Mouse (Mus musculus): ENCODE data around the gene Lin7c. TPM values are rescaled to one million over a fixed set of nuclear protein-coding genes. Genes with fewer than 3 reads are reported as not detected.

Gene Lin7c
- polyA plus RNA-seq, 1 experiment from 2014 or later, result 53.1 TPM

DNA sequence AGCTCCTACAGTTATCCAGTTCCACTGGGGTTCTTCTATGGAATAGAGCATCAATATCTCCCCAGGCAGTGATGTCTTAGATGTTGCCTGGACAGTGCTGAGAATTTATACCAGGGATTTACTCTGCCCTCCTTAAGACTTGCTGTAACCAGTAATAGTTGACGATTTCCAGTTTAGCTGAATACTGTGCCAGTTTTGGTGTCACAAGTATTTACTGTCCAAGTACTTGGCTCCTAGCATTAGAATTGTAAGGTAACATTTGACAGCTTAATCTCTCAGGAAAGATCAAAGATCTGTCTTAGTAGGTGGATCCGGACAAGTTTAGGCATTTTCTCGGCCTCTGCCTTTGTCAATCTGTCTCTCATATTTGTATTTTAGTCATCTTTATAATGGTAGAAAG, 32.4 kb downstream of the Lin7c start:
- 96% methylated on average over 3 of the region's 3 CpGs for WGBS (ENCODE audit: missing documents)
- no peaks in the 10 kb centered on the region for H3K36me3 ChIP-seq (ENCODE audit: inconsistent target)
- H3K27ac ChIP-seq, result no peak overlapping the region
- no peak overlapping the region for H3K4me3 ChIP-seq (ENCODE audit: inconsistent target)
- no peaks in the 10 kb centered on the region for H3K79me2 ChIP-seq (ENCODE audit: inconsistent target)

DNA sequence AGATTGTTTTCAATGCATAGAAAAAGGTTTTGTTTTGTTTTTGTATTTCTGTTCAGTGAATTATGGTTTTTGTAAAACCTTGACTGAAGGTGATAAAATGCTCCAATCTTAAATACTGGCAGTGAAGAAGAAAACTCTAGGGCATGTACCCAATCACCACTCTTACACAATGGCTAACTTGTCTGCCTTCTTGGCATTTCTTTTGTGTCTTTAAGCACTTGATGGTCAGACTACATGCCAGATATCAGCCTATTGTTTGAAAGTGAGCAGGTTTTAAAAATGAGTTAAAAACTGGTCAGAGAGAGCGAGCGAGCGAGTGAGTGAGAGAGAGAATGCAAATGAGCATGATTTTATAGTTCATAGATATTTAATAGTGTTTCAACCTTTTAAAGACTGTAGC, 33.3 kb downstream of the Lin7c start:
- H3K79me2 ChIP-seq (ENCODE audit: inconsistent target), result no peaks in the 10 kb centered on the region
- WGBS (ENCODE audit: missing documents), result 96% methylated on average over 3 of the region's 3 CpGs
- H3K27ac ChIP-seq, result no peak overlapping the region
- no peak overlapping the region for H3K4me3 ChIP-seq (ENCODE audit: inconsistent target)
- H3K36me3 ChIP-seq (ENCODE audit: inconsistent target), result no peaks in the 10 kb centered on the region

DNA sequence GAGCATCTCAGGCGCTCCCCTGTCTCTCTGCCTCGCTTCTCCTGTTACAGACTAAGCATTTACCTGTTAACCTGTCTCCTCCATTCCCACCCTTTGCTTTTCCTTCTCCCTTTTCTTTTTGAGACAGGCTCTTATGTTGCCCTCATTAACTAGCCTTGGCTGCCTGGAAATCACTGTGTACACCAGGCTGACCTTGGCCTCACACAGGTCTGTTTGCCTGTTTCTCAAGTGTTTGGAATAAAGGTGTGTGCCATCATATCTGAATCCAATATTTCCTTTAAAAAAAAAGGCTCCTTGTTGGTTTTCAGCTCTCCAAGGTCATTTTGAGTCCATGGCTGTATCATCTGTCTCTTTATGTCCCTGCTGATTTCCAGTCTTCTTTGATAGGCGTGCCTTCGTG, 36.3 kb downstream of the Lin7c start:
- H3K79me2 ChIP-seq (ENCODE audit: inconsistent target), result no peaks in the 10 kb centered on the region
- no peaks in the 10 kb centered on the region for H3K36me3 ChIP-seq (ENCODE audit: inconsistent target)
- H3K4me3 ChIP-seq (ENCODE audit: inconsistent target), result no peak overlapping the region
- H3K27ac ChIP-seq, result no peak overlapping the region
- 88% methylated on average over 4 of the region's 4 CpGs for WGBS (ENCODE audit: missing documents)

DNA sequence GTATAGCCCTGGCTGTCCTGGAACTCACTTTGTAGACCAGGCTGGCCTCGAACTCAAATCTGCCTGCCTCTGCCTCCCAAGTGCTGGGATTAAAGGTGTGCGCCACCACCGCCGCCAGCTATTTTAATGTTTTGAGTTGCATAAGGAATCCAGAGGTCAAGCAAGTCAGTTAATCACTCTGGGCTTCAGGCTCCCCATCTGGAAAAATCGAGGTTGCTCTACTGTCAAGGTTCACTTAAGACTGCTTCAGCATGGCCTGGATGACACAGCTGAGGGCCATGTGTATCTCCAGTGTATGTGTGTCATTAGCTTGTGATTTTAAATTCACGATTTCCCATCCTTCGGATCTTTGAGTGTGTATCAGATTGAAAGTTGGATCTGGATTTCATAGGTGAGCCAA, 36.8 kb downstream of the Lin7c start:
- H3K4me3 ChIP-seq (ENCODE audit: inconsistent target), result no peak overlapping the region
- no peak overlapping the region for H3K27ac ChIP-seq
- 91% methylated on average over 6 of the region's 7 CpGs for WGBS (ENCODE audit: missing documents)
- H3K79me2 ChIP-seq (ENCODE audit: inconsistent target), result no peaks in the 10 kb centered on the region
- no peaks in the 10 kb centered on the region for H3K36me3 ChIP-seq (ENCODE audit: inconsistent target)

DNA sequence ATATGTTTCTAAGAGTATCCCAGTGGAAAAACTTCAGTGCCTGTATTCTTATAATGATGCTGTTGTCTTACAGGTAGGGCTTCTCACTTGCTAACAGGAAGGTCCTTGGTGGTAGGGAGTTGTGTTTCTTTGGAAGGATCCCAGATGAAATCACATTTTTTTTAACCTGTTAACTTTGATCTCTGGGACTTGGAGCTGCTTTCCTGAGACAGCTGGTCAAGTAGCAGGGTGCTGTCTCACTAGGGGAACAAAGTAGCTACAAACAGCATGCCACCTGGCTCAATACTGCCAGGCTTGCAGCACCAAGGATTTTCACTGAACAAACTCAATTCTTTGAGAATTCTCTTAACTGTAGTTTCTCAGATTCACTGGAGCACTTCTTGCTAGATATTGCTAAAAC, 37.2 kb downstream of the Lin7c start:
- Histone ChIP-seq H3K27ac (no peak overlapping the region), H3K36me3 (ENCODE audit: inconsistent target) (no peaks in the 10 kb centered on the region), H3K79me2 (ENCODE audit: inconsistent target) (no peaks in the 10 kb centered on the region), H3K4me3 (ENCODE audit: inconsistent target) (no peak overlapping the region)

DNA sequence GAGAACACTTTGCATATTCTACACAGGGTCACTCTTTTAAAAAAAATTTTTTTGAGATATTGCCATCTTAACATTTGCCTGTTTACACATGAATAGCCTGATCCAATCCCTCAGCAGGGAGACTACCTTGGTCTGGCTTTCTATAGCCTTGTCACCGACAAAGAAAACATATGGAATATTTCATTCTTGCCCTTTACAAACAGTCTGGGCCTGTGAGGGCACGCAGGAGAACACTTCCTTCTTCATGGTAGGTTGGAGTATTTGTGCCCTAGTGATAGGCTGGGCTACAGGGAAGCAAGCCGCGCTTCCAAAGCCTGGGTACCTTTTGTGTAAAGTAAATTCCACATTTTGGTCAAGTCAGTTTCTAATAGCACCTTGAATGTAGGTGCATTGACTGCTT, 38.1 kb downstream of the Lin7c start:
- 97% methylated on average over 4 of the region's 4 CpGs for WGBS (ENCODE audit: missing documents)
- no peak overlapping the region for H3K4me3 ChIP-seq (ENCODE audit: inconsistent target)
- H3K27ac ChIP-seq, result no peak overlapping the region
- no peaks in the 10 kb centered on the region for H3K79me2 ChIP-seq (ENCODE audit: inconsistent target)
- H3K36me3 ChIP-seq (ENCODE audit: inconsistent target), result no peaks in the 10 kb centered on the region

DNA sequence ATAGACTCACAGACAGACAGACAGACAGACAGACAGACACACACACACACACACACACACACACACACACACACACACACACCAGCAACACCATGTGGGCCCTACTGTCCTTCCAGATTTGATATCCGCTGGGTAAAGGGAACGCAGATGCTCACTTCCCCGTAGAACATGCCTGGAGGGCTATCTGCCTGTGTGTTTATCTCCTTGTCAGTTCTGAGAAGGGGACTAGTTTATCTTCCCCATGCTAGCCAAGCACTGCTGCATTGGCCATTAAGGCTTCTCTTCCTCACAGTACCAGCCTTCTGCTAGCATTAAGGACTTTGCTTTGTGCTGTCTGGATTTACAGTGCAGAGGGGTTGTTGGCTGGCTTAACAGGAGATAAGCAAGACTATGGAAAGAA, 38.6 kb downstream of the Lin7c start:
- 97% methylated on average over 3 of the region's 3 CpGs for WGBS (ENCODE audit: missing documents)
- H3K36me3 ChIP-seq (ENCODE audit: inconsistent target), result no peaks in the 10 kb centered on the region
- H3K4me3 ChIP-seq (ENCODE audit: inconsistent target), result no peak overlapping the region
- no peaks in the 10 kb centered on the region for H3K79me2 ChIP-seq (ENCODE audit: inconsistent target)
- H3K27ac ChIP-seq, result no peak overlapping the region

DNA sequence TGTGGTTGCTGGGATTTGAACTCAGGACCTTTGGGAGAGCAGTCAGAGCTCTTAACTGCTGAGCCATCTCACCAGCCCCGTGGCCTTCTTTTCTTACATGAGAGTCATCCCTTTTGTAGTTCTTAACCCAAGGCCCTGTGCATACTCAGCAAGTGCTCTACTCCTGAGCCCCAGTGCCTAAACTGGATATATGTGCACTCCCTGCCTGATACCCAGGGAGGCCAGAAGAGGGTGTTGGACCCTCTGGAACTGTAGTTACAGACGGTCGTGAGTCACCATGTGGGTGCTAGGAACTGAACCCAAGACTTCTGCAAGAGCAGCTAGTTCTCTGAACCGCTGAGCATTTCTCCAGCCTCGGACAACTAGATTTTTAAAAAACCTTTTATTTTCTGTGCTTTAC, 39.7 kb downstream of the Lin7c start:
- Histone ChIP-seq H3K4me3 (ENCODE audit: inconsistent target) (no peak overlapping the region), H3K27ac (no peak overlapping the region), H3K36me3 (ENCODE audit: inconsistent target) (no peaks in the 10 kb centered on the region), H3K79me2 (ENCODE audit: inconsistent target) (no peaks in the 10 kb centered on the region)
- WGBS (ENCODE audit: missing documents), result 92% methylated on average over 5 of the region's 5 CpGs

DNA sequence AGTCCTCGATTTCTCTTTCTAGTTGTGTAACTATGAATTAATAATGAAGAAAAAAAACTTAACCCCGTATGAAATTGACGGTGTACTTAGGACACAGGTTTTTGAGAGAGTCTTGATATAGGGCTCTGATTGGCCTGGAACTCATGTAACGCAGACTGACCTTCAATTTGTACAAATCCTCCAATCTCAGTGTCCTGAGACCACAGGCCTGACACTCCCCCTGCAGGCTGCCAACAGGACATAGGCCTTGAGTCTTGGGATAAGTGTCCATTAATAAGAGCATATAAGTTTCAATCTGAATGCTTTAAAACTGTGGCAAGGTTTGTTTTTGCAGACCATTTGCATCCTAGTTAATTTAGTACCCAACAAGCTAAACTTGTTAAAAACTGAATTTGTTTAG, 40.1 kb downstream of the Lin7c start:
- Histone ChIP-seq H3K27ac (no peak overlapping the region), H3K36me3 (ENCODE audit: inconsistent target) (no peaks in the 10 kb centered on the region), H3K79me2 (ENCODE audit: inconsistent target) (no peaks in the 10 kb centered on the region), H3K4me3 (ENCODE audit: inconsistent target) (no peak overlapping the region)
- 100% methylated on average over 4 of the region's 4 CpGs for WGBS (ENCODE audit: missing documents)

DNA sequence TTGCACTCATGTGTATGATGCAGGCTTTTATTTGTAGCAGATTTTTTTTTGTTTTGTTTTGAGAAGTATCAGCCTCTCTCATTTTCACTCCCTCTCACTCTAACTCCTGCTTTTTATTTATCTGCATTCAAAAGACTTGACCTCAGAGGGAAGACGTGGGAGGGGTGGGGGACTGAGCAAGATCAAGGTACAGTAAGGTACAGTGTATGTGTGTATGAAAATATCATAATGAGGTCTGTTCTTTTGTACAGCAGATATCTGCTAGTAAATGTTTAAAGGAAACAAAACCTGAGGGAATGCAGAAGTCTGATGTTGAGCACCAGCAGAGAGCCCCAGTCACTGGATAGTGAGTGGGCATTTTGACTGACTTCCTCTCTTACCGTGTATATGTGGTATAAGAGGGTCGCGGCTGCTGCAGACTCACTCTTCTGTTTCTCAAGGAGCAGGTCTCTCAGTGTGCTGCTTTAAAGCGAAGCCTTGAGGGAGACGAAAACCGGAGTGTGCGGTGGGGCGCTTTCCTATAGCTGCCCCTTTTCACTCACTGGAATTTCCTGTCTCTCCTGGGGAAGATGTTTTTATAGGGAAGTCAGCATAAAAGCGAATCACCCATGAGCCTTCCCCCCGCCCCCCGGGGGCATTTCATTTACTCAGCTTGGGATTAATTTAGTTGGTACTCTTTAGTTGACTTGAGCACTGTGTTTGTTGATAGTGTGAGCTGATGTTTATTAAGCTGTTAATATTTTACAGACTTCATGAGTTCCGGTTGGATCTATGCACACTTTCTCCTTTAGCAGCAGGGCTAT, 41.5 kb downstream of the Lin7c start:
- no peak overlapping the region for H3K27ac ChIP-seq
- H3K79me2 ChIP-seq (ENCODE audit: inconsistent target), result no peaks in the 10 kb centered on the region
- H3K36me3 ChIP-seq (ENCODE audit: inconsistent target), result no peaks in the 10 kb centered on the region
- H3K4me3 ChIP-seq (ENCODE audit: inconsistent target), result no peak overlapping the region
- WGBS (ENCODE audit: missing documents), result 10% methylated on average over 13 of the region's 13 CpGs

DNA sequence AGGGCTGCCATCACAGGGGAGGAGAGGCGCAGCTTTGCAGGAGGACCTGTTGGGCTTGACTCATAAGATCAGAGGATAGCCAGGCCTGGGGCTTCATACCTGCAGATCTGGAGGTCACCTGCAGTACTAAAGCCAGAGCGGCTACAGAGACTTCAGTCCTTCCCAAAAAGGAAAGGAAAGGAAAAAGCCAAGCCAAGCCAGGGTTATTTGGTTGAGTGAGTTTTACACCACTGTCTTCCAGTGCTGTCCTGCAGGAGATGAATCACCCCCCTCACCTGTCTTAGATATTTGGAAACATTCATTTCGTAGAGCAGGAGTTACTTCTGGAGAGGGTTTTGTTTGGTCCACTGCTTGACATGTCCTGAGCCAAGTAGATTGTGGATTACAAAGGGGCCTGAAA, 42.5 kb downstream of the Lin7c start:
- Histone ChIP-seq H3K4me3 (ENCODE audit: inconsistent target) (no peak overlapping the region), H3K36me3 (ENCODE audit: inconsistent target) (no peaks in the 10 kb centered on the region), H3K79me2 (ENCODE audit: inconsistent target) (no peaks in the 10 kb centered on the region), H3K27ac (no peak overlapping the region)
- 90% methylated on average over 3 of the region's 3 CpGs for WGBS (ENCODE audit: missing documents)

DNA sequence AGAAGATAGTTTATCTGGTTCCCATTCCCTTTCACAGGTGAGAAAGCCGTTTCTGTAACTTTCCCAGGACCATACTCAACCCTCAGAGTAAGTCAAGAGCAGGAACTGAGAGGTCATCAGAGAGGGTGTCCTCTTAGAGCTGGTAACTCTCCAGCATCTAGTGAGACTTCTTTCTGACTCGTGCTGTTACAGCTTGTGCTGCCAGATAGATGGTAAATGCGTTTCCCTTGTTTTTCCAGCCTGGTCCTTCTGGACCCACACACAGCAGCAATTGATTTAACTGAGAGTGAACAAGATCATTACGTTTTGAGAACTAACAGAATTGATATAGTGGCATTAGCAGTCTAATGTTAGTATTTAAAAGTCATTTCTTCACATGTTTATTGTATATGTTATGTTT, 43.4 kb downstream of the Lin7c start:
- H3K27ac ChIP-seq, result no peak overlapping the region
- H3K36me3 ChIP-seq (ENCODE audit: inconsistent target), result no peaks in the 10 kb centered on the region
- H3K4me3 ChIP-seq (ENCODE audit: inconsistent target), result no peak overlapping the region
- 90% methylated on average over 4 of the region's 4 CpGs for WGBS (ENCODE audit: missing documents)
- H3K79me2 ChIP-seq (ENCODE audit: inconsistent target), result no peaks in the 10 kb centered on the region

DNA sequence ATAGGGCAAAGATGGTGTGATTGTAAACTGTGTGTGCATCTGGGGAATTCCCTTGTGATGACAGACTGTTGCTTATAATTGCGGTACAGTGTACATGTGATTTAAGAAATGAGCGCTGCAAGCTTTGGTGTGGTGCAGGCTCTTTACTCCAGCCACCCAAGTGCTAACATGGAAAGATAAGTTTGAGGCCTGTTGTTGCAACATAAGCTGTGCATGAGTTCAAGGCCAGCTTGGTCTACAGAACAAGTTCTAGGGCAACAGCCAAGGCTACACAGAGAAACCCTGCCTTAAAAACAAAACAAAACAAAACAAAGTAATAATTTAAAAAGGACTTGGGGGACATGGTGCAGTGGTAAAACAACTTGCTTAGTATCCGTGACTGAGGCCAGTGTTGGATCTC, 44.5 kb downstream of the Lin7c start:
- no peaks in the 10 kb centered on the region for H3K79me2 ChIP-seq (ENCODE audit: inconsistent target)
- H3K4me3 ChIP-seq (ENCODE audit: inconsistent target), result no peak overlapping the region
- 97% methylated on average over 3 of the region's 3 CpGs for WGBS (ENCODE audit: missing documents)
- H3K27ac ChIP-seq, result no peak overlapping the region
- H3K36me3 ChIP-seq (ENCODE audit: inconsistent target), result no peaks in the 10 kb centered on the region

DNA sequence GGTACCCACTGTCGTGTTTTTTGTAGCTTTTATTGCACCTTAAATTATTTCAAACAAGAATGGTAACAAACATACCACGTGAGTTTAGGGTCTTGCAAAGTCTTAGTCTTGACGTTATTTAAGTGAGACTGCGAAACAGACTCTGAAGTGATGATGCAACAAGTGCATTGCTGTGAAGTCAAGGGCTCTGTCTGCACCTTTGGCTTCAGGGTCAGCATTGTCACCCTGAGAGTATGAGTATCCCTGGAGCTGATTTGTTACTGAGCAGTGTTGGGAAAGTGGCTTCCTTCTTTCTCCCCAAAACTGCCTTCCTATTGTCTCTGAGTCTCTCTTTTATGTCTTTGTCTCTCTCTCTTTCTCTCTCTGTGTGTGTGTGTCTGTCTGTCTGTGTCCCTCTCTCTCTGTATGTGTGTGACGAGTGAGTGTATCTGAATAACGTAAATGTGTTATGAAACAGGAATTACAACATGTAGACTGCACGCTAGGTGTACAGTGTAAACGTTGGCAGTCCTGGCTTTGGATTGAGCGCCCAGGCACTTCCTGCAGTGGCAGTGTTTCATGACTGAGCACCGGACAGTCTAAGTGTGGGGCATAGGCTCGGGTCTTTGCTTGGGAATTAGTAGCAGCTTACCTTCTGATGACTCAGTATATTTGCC, 45.2 kb downstream of the Lin7c start:
- no peak overlapping the region for H3K27ac ChIP-seq
- H3K36me3 ChIP-seq (ENCODE audit: inconsistent target), result no peaks in the 10 kb centered on the region
- no peak overlapping the region for H3K4me3 ChIP-seq (ENCODE audit: inconsistent target)
- H3K79me2 ChIP-seq (ENCODE audit: inconsistent target), result no peaks in the 10 kb centered on the region
- 75% methylated on average over 11 of the region's 11 CpGs for WGBS (ENCODE audit: missing documents)

DNA sequence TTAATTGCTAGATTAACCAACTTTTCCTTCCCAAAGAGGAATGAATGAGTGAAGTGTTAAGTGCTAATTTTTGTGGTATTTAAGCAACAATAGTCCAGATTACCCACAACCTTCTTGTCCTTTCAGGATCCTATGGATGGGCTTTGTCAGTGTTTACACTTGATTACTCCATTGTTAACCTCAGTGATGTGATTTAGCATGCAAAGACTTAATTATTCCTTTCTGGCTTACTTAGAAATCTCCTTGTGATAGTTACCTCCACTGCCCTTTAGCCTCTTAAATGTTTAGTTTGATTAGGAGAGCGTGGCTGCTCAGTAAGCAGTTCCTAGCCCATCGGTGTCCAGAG, 45.7 kb downstream of the Lin7c start:
- WGBS (ENCODE audit: missing documents), result 86% methylated on average over 2 of the region's 2 CpGs
- H3K27ac ChIP-seq, result no peak overlapping the region

DNA sequence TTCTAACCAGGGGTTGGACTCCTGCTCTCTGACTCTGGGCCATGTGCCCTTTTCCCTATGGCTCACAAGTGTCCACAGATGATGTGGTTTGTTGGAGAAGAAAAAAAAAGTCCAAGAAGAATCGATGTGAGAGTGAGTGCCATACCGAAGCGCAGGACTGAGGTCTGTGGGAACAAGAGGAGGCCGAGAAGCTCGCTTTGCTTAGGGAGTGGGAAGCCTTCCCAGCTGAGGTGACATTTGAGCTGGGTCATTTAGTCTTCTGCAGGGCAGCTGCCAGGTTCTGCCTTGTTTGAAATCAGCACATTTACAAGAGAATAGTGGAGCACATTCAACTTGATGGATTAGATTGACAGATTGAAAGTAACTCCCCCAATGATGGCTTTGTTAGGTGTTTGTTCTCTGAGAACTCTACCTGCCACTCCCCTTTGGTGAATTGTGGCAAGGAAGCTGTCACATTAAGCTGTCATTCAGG, 51.4 kb downstream of the Lin7c start:
- Histone ChIP-seq H3K79me2 (ENCODE audit: inconsistent target) (no peaks in the 10 kb centered on the region), H3K36me3 (ENCODE audit: inconsistent target) (no peaks in the 10 kb centered on the region), H3K4me3 (ENCODE audit: inconsistent target) (no peak overlapping the region), H3K27ac (no peak overlapping the region)
- 89% methylated on average over 5 of the region's 5 CpGs for WGBS (ENCODE audit: missing documents)

More for the DNA sequence above, 45.7 kb downstream of the Lin7c start:
- H3K36me3 ChIP-seq (ENCODE audit: inconsistent target), result no peaks in the 10 kb centered on the region
- no peak overlapping the region for H3K4me3 ChIP-seq (ENCODE audit: inconsistent target)
- H3K79me2 ChIP-seq (ENCODE audit: inconsistent target), result no peaks in the 10 kb centered on the region
